Mouse (Mus musculus): ENCODE measurements at regions not wholly inside any gene's neighbourhood (a gene's known extent, or its start where the extent isn't known, plus 50 kb on each side); places are given as distances from the start of the nearest gene placed in this dataset.

GRCm38 (mm10) chr4:125201638-125202325 is 74.1 kb upstream of the Zc3h12a start:
- Histone ChIP-seq H3K4me1 (replicated peaks; ENCODE audit: low read depth, low read length) (peaks cover 73% of the 10 kb centered on the region), H3K9me3 (ENCODE audit: low read length) (no peaks in the 10 kb centered on the region), H3K4me3 (replicated peaks; ENCODE audit: low read length) (no peak overlapping the region), H3K27me3 (ENCODE audit: insufficient read depth, low read length) (peaks cover 15% of the 10 kb centered on the region), H3K36me3 (ENCODE audit: insufficient read depth, low read length) (no peaks in the 10 kb centered on the region)
- no peak for TF ChIP-seq POU5F1 (IDR thresholded peaks at IDR 0.05; ENCODE audit: borderline replicate concordance, low read length)
- TF ChIP-seq NANOG (IDR thresholded peaks at IDR 0.05; ENCODE audit: borderline replicate concordance, low read length) = no peak
- TF ChIP-seq CTCF (conservative IDR thresholded peaks at IDR 0.05; ENCODE audit: low read length) = no peak

GRCm38 (mm10) chr4:125200762-125201161 is 73.1 kb upstream of the Zc3h12a start:
- peak overlapping the region; percentile 61 for H3K4me3 ChIP-seq (replicated peaks; ENCODE audit: low read length)
- H3K4me1 ChIP-seq (replicated peaks; ENCODE audit: low read depth, low read length) = peaks cover 83% of the 10 kb centered on the region
- H3K9me3 ChIP-seq (ENCODE audit: low read length) = no peaks in the 10 kb centered on the region
- TF ChIP-seq POU5F1 (IDR thresholded peaks at IDR 0.05; ENCODE audit: borderline replicate concordance, low read length) = no peak
- TF ChIP-seq CTCF (conservative IDR thresholded peaks at IDR 0.05; ENCODE audit: low read length) = no peak
- peaks cover 18% of the 10 kb centered on the region for H3K27me3 ChIP-seq (ENCODE audit: insufficient read depth, low read length)
- no peaks in the 10 kb centered on the region for H3K36me3 ChIP-seq (ENCODE audit: insufficient read depth, low read length)

DNA sequence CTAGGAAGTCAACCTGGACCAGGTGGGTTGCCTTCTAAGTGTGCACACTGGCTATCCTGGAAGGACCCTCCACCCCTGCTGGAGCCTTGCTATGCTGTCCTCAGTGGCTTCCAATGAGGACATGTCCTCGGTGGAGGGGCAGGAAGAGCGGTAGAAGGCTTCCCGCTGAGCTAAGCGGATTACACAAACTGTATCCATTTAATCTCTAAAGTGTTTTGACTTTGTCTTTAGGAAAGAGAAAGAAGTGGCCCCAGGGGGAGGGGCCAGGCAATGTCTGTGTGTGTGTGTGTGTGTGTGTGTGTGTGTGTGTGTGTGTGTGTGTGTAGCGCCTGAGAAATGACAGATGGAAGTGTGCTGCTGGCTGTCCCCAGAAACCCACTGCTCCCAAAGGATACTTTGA is 71.6 kb upstream of the Zc3h12a start:
- no peaks in the 10 kb centered on the region for H3K9me3 ChIP-seq (ENCODE audit: low read length)
- TF ChIP-seq NANOG (IDR thresholded peaks at IDR 0.05; ENCODE audit: borderline replicate concordance, low read length) (no peak), CTCF (conservative IDR thresholded peaks at IDR 0.05; ENCODE audit: low read length) (no peak), POU5F1 (IDR thresholded peaks at IDR 0.05; ENCODE audit: borderline replicate concordance, low read length) (no peak)

GRCm38 (mm10) chr4:125195901-125196435 is 68.3 kb upstream of the Zc3h12a start:
- no peak overlapping the region for H3K4me3 ChIP-seq (replicated peaks; ENCODE audit: low read length)
- H3K4me1 ChIP-seq (replicated peaks; ENCODE audit: low read depth, low read length) = peaks cover 84% of the 10 kb centered on the region
- H3K9me3 ChIP-seq (ENCODE audit: low read length) = no peaks in the 10 kb centered on the region
- no peaks in the 10 kb centered on the region for H3K36me3 ChIP-seq (ENCODE audit: insufficient read depth, low read length)
- TF ChIP-seq POU5F1 (IDR thresholded peaks at IDR 0.05; ENCODE audit: borderline replicate concordance, low read length) (no peak), NANOG (IDR thresholded peaks at IDR 0.05; ENCODE audit: borderline replicate concordance, low read length) (no peak), CTCF (conservative IDR thresholded peaks at IDR 0.05; ENCODE audit: low read length) (no peak)
- peaks cover 25% of the 10 kb centered on the region for H3K27me3 ChIP-seq (ENCODE audit: insufficient read depth, low read length)

More for the DNA sequence above, 71.6 kb upstream of the Zc3h12a start:
- H3K4me3 ChIP-seq (replicated peaks; ENCODE audit: low read length) = no peak overlapping the region
- peaks cover 94% of the 10 kb centered on the region for H3K4me1 ChIP-seq (replicated peaks; ENCODE audit: low read depth, low read length)
- no peaks in the 10 kb centered on the region for H3K36me3 ChIP-seq (ENCODE audit: insufficient read depth, low read length)
- peaks cover 27% of the 10 kb centered on the region for H3K27me3 ChIP-seq (ENCODE audit: insufficient read depth, low read length)

- peak overlapping the region; percentile 35; the same call in 1 of the 2 replicates for H3K4me3 ChIP-seq (replicated peaks; ENCODE audit: low read length)
- H3K9me3 ChIP-seq (ENCODE audit: low read length) = no peaks in the 10 kb centered on the region
- H3K4me1 ChIP-seq (replicated peaks; ENCODE audit: low read depth, low read length) = peaks cover 84% of the 10 kb centered on the region
- no peaks in the 10 kb centered on the region for H3K36me3 ChIP-seq (ENCODE audit: insufficient read depth, low read length)
- peaks cover 23% of the 10 kb centered on the region for H3K27me3 ChIP-seq (ENCODE audit: insufficient read depth, low read length)
- TF ChIP-seq CTCF (conservative IDR thresholded peaks at IDR 0.05; ENCODE audit: low read length) = no peak
- no peak for TF ChIP-seq NANOG (IDR thresholded peaks at IDR 0.05; ENCODE audit: borderline replicate concordance, low read length)
- no peak for TF ChIP-seq POU5F1 (IDR thresholded peaks at IDR 0.05; ENCODE audit: borderline replicate concordance, low read length)
Measured at GRCm38 (mm10) chr4:125194722-125195380, 67.2 kb upstream of the Zc3h12a start.

- peaks cover 19% of the 10 kb centered on the region for H3K27me3 ChIP-seq (ENCODE audit: insufficient read depth, low read length)
- no peaks in the 10 kb centered on the region for H3K9me3 ChIP-seq (ENCODE audit: low read length)
- H3K4me1 ChIP-seq (replicated peaks; ENCODE audit: low read depth, low read length) = peaks cover 85% of the 10 kb centered on the region
- no peaks in the 10 kb centered on the region for H3K36me3 ChIP-seq (ENCODE audit: insufficient read depth, low read length)
- TF ChIP-seq POU5F1 (IDR thresholded peaks at IDR 0.05; ENCODE audit: borderline replicate concordance, low read length) (no peak), NANOG (IDR thresholded peaks at IDR 0.05; ENCODE audit: borderline replicate concordance, low read length) (no peak), CTCF (conservative IDR thresholded peaks at IDR 0.05; ENCODE audit: low read length) (no peak)
- no peak overlapping the region for H3K4me3 ChIP-seq (replicated peaks; ENCODE audit: low read length)
Measured at GRCm38 (mm10) chr4:125194298-125194697, 66.7 kb upstream of the Zc3h12a start.

- Histone ChIP-seq H3K9me3 (ENCODE audit: low read length) (no peaks in the 10 kb centered on the region), H3K27me3 (ENCODE audit: insufficient read depth, low read length) (0 out of 2 replicates have a peak, but pooled peaks cover 12% of the 10 kb centered on the region), H3K4me1 (replicated peaks; ENCODE audit: low read depth, low read length) (peaks cover 78% of the 10 kb centered on the region), H3K4me3 (replicated peaks; ENCODE audit: low read length) (peak overlapping the region; percentile 49; the same call in 1 of the 2 replicates), H3K36me3 (ENCODE audit: insufficient read depth, low read length) (no peaks in the 10 kb centered on the region)
- TF ChIP-seq NANOG (IDR thresholded peaks at IDR 0.05; ENCODE audit: borderline replicate concordance, low read length) (no peak), CTCF (conservative IDR thresholded peaks at IDR 0.05; ENCODE audit: low read length) (no peak), POU5F1 (IDR thresholded peaks at IDR 0.05; ENCODE audit: borderline replicate concordance, low read length) (no peak)
Measured at GRCm38 (mm10) chr4:125191680-125192079, 64.0 kb upstream of the Zc3h12a start.

DNA sequence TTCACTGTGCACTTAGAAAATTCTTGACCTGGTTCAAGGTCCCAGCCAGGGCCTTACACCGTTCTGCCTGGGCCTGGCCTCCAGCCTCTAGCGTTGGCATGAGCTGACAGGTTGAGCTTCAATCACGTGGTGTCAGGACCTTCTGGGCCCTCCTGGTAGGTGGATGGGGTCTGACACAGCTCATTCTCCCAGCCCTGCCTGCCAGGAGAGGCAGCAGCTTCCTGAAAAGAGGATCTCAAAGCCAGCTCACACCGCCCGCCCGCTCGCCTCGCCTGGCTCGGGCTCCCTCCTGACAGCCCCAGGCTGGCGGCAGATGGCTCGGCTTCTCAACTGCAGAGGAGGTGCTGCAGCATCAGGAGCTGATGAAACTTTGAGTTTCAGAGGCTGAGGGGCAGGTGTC is 63.4 kb upstream of the Zc3h12a start:
- H3K4me3 ChIP-seq (replicated peaks; ENCODE audit: low read length) = peak overlapping the region; percentile 49
- H3K9me3 ChIP-seq (ENCODE audit: low read length) = no peaks in the 10 kb centered on the region
- H3K4me1 ChIP-seq (replicated peaks; ENCODE audit: low read depth, low read length) = peaks cover 75% of the 10 kb centered on the region
- no peaks in the 10 kb centered on the region for H3K36me3 ChIP-seq (ENCODE audit: insufficient read depth, low read length)
- H3K27me3 ChIP-seq (ENCODE audit: insufficient read depth, low read length) = 0 out of 2 replicates have a peak, but pooled peaks cover 11% of the 10 kb centered on the region
- TF ChIP-seq NANOG (IDR thresholded peaks at IDR 0.05; ENCODE audit: borderline replicate concordance, low read length) (no peak), CTCF (conservative IDR thresholded peaks at IDR 0.05; ENCODE audit: low read length) (no peak)

All from E14TG2a.4 (cell line).